Mouse (Mus musculus) kidney, embryonic 16.5 days (tissue): ENCODE measurements around the gene Dppa4. TPM values are rescaled to one million over a fixed set of nuclear protein-coding genes. Genes with fewer than 3 reads are reported as not detected.
"Not testable (repeated sequence)": the region's sequence is repeated elsewhere in the genome, so short reads cannot be mapped to it uniquely, and the experiment has no call there.

ENCODE experiments used
- ATAC-seq: fragments of 200-750 bp; cut with Nextera tagmentation; 2 replicates; pipeline ENCODE4 v1.8.0; 2017; ENCODE audit warnings: moderate TSS enrichment; ENCODE audit not compliant: low FRiP score, low TSS enrichment
- H3K27ac ChIP-seq: fragments of 300-500 bp; sonication (generic); 2 replicates; pipeline ENCODE4 v1.5.1; 2014; ENCODE audit warnings: low read length
- H3K27me3 ChIP-seq: fragments of 300-500 bp; sonication (generic); 2 replicates; pipeline ENCODE4 v1.6.1; 2014; ENCODE audit warnings: low read length, control low read depth, mixed read lengths; ENCODE audit not compliant: insufficient read depth
- H3K36me3 ChIP-seq: fragments of 300-500 bp; sonication (generic); 2 replicates; pipeline ENCODE4 v1.6.1; 2014; ENCODE audit warnings: low read length, control low read depth, mixed read lengths; ENCODE audit not compliant: insufficient read depth
- H3K4me1 ChIP-seq: fragments of 300-500 bp; sonication (generic); 2 replicates; pipeline ENCODE4 v1.6.1; 2014; ENCODE audit warnings: low read length, control low read depth, mixed read lengths; ENCODE audit not compliant: insufficient read depth
- H3K4me2 ChIP-seq: fragments of 300-500 bp; sonication (generic); replicated peaks from 2 replicates; pipeline ENCODE4 v1.6.1; 2014; ENCODE audit warnings: low read depth, low read length
- H3K4me3 ChIP-seq: fragments of 300-500 bp; sonication (generic); 2 replicates; pipeline ENCODE4 v1.5.1; 2014; ENCODE audit warnings: mild to moderate bottlenecking, low read length
- H3K9ac ChIP-seq: fragments of 300-500 bp; sonication (generic); replicated peaks from 2 replicates; pipeline ENCODE4 v1.6.1; 2014; ENCODE audit warnings: low read length
- H3K9me3 ChIP-seq: fragments of 300-500 bp; sonication (generic); 2 replicates; pipeline ENCODE4 v1.6.1; 2016; ENCODE audit warnings: low read length, control low read depth
- WGBS: fragments of 180-500 bp; shearing (Covaris S2); extraction: QIAGEN DNeasy Blood & Tissue Kit; methylation state at CpG from one replicate; pipeline ENCODE4 v1.1.7; 2014; 5-methylcytosine and 5-hydroxymethylcytosine counted together
- polyA plus RNA-seq: library from polyadenylated mRNA; unstranded; fragments of >200 nt; fragmentation: Nextera tagmentation; extraction: Ambion mirVana; gene quantifications from 2 replicates; pipeline ENCODE4 v1.2.1, GENCODE M21; 2015

Gene Dppa4
- polyA plus RNA-seq, 1 experiment from 2014 or later = 0.46 TPM

- ATAC-seq = no peak
- no peaks in the 10 kb centered on the region for H3K4me1 ChIP-seq
- H3K36me3 ChIP-seq = no peaks in the 10 kb centered on the region
- WGBS = 93% methylated on average over 4 of the region's 4 CpGs
- H3K4me2 ChIP-seq = no peak overlapping the region
- H3K9ac ChIP-seq = no peak overlapping the region
- H3K9me3 ChIP-seq = no peaks in the 10 kb centered on the region
- no peaks in the 10 kb centered on the region for H3K27me3 ChIP-seq
- H3K4me3 ChIP-seq = no peak overlapping the region
- no peak overlapping the region for H3K27ac ChIP-seq
These were observed 2.6 kb upstream of the Dppa4 start for GRCm38 (mm10) chr16:48280883-48281282.

DNA sequence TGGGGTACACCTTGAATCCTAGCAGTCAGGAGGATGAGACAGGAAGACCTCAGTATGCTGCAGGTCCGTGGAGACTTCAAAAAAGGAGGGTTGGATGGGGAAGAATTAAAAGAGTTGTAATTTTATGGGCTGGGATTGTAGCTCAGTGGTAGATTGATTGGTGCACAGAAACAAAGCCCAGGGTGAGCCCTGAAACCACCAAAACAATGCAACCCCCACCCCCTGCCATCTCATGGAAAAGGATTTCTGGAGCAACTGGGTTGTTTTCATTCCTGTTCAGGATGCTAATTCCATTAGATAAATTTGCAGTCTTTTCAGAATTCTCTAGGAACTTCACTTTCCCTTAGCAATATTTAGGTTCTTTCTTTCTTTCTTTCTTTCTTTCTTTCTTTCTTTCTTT lies 732 bp upstream of the Dppa4 start:
- no peak for ATAC-seq

DNA sequence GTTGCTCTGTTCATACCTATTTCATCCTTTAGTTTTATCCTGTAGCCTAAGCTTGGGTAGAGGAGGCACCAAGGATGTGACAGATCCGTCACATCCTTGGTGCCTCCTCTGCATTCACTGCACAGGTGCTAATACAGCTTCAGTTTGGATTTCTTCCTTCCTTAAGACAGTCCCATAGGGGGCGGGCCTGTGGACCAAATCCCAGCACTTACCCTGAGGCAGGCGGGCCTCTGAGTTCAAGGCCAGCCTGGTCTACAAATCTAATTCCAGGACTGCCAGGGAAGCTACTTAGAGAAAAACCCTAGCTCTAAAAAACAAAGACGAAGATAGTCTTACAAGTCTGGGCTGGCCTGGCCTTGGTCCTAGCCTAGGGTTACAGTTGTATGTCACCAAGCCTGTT lies 2.0 kb downstream of the Dppa4 start:
- no peaks in the 10 kb centered on the region for H3K27me3 ChIP-seq
- 92% methylated on average over 4 of the region's 4 CpGs for WGBS
- ATAC-seq = no peak
- H3K27ac ChIP-seq = no peak overlapping the region
- no peak overlapping the region for H3K9ac ChIP-seq
- no peaks in the 10 kb centered on the region for H3K36me3 ChIP-seq
- no peaks in the 10 kb centered on the region for H3K9me3 ChIP-seq
- no peaks in the 10 kb centered on the region for H3K4me1 ChIP-seq
- no peak overlapping the region for H3K4me2 ChIP-seq
- H3K4me3 ChIP-seq = no peak overlapping the region

More for the DNA sequence above, 732 bp upstream of the Dppa4 start:
- Histone ChIP-seq H3K4me2 (no peak overlapping the region), H3K4me1 (no peaks in the 10 kb centered on the region), H3K27me3 (no peaks in the 10 kb centered on the region), H3K27ac (no peak overlapping the region), H3K36me3 (no peaks in the 10 kb centered on the region), H3K9me3 (no peaks in the 10 kb centered on the region), H3K9ac (no peak overlapping the region), H3K4me3 (no peak overlapping the region)
- WGBS = 72% methylated on average over 1 of the region's 1 CpGs

DNA sequence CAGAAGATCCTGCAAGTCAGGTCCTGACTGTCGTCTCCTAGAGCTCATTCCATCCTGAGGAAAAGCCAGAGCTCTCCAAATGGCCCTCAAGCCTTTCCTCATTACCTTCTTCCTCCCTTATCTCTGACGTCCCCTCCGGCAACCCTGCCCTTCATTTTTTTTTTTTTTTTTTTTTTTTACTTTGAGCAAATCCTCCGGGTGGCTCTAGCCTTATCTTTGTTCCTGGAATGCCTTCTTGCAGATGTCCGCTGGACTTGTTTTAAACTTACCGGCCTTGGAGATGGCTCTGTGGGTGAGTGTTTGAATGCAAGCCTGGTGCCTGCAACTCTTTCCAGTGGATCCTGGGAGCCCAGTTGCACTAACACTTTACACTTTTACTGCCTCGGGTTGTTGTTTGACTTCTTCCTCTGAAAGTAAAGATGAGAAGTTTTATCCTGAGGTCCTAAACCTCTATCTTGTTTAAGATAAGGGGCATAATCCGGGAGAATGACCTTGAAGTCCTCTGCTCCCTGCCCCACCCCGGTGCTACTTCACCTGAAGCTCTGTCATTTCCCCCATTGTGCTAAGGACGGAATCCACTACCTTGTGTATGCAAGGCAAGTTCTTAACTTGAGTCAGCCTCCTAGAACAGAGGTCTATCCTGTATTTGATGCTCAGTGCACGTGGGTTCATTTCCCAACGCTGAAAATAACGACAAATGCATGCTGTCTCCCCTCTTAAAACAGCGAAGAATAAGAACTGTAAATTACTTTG lies 14.0 kb downstream of the Dppa4 start:
- H3K9me3 ChIP-seq = no peaks in the 10 kb centered on the region
- no peaks in the 10 kb centered on the region for H3K36me3 ChIP-seq
- ATAC-seq = no peak
- H3K27me3 ChIP-seq = no peaks in the 10 kb centered on the region
- no peak overlapping the region for H3K4me2 ChIP-seq
- no peak overlapping the region for H3K4me3 ChIP-seq
- H3K27ac ChIP-seq = no peak overlapping the region
- no peaks in the 10 kb centered on the region for H3K4me1 ChIP-seq
- WGBS = 67% methylated on average over 14 of the region's 14 CpGs
- no peak overlapping the region for H3K9ac ChIP-seq

DNA sequence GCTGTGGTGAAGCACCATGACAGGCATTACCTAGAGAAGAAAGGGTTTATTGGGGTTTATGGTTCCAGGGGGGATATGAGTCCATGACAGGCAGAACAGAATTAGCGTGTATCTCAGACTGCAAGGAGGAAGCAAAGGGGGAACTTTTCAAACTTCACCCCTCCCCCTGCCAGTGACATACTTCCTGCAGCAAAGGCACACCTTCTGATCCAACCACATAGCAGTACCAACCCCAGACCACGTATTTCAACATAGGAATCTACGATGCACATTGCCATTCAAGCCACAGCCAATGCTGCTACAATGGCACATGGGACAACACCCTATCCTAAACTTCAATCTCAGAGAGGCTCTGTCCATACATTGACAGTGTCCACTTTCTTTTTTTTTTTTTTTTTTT lies 16.4 kb downstream of the Dppa4 start:
- Histone ChIP-seq H3K4me3 (no peak overlapping the region), H3K27ac (no peak overlapping the region), H3K9me3 (no peaks in the 10 kb centered on the region), H3K4me2 (no peak overlapping the region), H3K36me3 (no peaks in the 10 kb centered on the region), H3K27me3 (no peaks in the 10 kb centered on the region), H3K4me1 (no peaks in the 10 kb centered on the region), H3K9ac (no peak overlapping the region)
- WGBS = 74% methylated on average over 3 of the region's 3 CpGs
- no peak for ATAC-seq

GRCm38 (mm10) chr16:48303509-48303908 lies 20.0 kb downstream of the Dppa4 start, which contains the start of gene Dppa2:
TSS of gene Dppa2 (plus strand) at chr16:48303908.
- no peak within 1 kb of the TSS for H3K4me2 ChIP-seq
- H3K4me3 ChIP-seq = no peak within 1 kb of the TSS
- H3K9ac ChIP-seq = no peak within 1 kb of the TSS
- no peaks in the 10 kb centered on the region for H3K36me3 ChIP-seq
- no peaks in the 10 kb centered on the region for H3K9me3 ChIP-seq
- H3K27me3 ChIP-seq = no peaks in the 10 kb centered on the region
- ATAC-seq = no peak
- H3K27ac ChIP-seq = no peak within 1 kb of the TSS
- WGBS = 67% methylated on average over 7 of the region's 7 CpGs
- H3K4me1 ChIP-seq = no peaks in the 10 kb centered on the region

DNA sequence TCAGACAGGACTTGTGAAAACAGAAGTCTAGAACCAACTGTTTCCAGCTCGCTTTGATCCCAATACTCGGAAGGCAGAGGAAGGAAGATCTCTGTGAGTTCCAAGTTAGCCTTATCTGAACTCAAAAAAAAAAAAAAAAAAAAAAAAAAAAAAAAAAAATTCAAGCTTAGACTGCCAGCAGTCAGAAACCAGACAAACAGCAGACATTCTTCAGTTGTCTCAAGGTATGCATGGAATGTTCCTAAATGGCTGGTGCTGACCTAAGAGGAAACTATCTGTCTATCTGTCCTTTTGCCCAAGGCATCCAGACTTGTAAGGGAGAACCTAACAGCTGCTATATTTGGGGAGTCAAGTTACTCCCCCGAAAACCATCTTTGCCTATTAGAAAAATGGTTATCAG lies 20.4 kb downstream of the Dppa4 start:
- no peak overlapping the region for H3K4me3 ChIP-seq
- WGBS = 88% methylated on average over 3 of the region's 3 CpGs

DNA sequence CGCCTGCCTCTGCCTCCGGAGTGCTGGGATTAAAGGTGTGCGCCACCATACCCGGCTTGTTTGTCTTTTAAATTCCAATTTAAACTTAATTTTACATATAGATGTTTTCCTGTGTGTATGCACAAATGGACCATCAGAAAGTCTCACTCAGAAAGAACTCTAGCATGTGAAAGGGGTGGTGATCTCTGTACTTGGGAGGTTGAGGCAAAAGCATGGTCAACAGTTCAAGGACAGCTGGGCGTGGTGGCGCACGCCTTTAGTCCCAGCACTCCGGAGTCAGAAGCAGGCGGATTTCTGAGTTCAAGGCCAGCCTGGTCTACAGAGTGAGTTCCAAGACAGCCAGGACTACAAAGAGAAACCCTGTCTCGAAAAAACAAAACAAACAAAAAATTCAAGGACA lies 25.4 kb downstream of the Dppa4 start:
- not testable (repeated sequence) for H3K27ac ChIP-seq, H3K9ac ChIP-seq, H3K36me3 ChIP-seq, H3K9me3 ChIP-seq, H3K4me3 ChIP-seq, H3K4me1 ChIP-seq, H3K4me2 ChIP-seq, H3K27me3 ChIP-seq, ATAC-seq
- WGBS = 96% methylated on average over 10 of the region's 10 CpGs

More for the DNA sequence above, 20.4 kb downstream of the Dppa4 start:
- Histone ChIP-seq H3K27me3 (no peaks in the 10 kb centered on the region), H3K4me1 (no peaks in the 10 kb centered on the region), H3K4me2 (no peak overlapping the region), H3K36me3 (no peaks in the 10 kb centered on the region), H3K27ac (no peak overlapping the region), H3K9ac (no peak overlapping the region), H3K9me3 (no peaks in the 10 kb centered on the region)
- 0 out of 2 replicates have a peak, but pooled peaks have one; percentile 35 for ATAC-seq

- Histone ChIP-seq H3K9me3 (no peaks in the 10 kb centered on the region), H3K4me1 (no peaks in the 10 kb centered on the region), H3K36me3 (no peaks in the 10 kb centered on the region), H3K27me3 (no peaks in the 10 kb centered on the region), H3K27ac (no peak overlapping the region), H3K4me2 (no peak overlapping the region), H3K9ac (no peak overlapping the region), H3K4me3 (no peak overlapping the region)
- WGBS = 81% methylated on average over 12 of the region's 12 CpGs
- no peak for ATAC-seq
These were observed 26.5 kb downstream of the Dppa4 start for GRCm38 (mm10) chr16:48309912-48310630.

DNA sequence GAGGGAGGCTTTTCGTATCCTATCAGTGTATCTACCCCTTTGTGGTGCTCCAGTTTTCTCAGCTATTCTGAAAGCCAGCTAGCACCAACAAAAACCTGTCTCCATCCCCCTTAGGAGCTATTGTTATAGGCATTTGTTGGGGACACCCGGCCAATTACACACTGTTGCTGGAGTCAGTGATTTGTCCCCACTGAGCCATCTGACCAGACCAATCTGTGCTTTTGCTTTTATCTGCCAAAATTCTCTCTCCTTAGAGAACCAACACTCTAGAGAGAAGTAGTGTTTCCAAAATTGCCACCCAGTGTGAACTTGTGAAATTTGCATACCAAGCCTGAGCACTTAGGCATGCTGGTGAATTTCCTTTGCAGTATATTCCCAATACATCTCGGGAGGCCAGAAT lies 31.8 kb downstream of the Dppa4 start:
- no peaks in the 10 kb centered on the region for H3K4me1 ChIP-seq
- no peaks in the 10 kb centered on the region for H3K36me3 ChIP-seq
- H3K4me2 ChIP-seq = no peak overlapping the region
- H3K9me3 ChIP-seq = no peaks in the 10 kb centered on the region
- 83% methylated on average over 3 of the region's 3 CpGs for WGBS
- no peaks in the 10 kb centered on the region for H3K27me3 ChIP-seq
- no peak overlapping the region for H3K27ac ChIP-seq
- no peak for ATAC-seq
- no peak overlapping the region for H3K4me3 ChIP-seq
- H3K9ac ChIP-seq = no peak overlapping the region
